Mouse (Mus musculus) neural tube, embryonic 12.5 days (tissue): ENCODE data around the gene Vmn1r170. TPM values are rescaled to one million over a fixed set of nuclear protein-coding genes. Genes with fewer than 3 reads are reported as not detected.
"Not testable (repeated sequence)": the region's sequence is repeated elsewhere in the genome, so short reads cannot be mapped to it uniquely, and the experiment has no call there.

Experiments used
- ATAC-seq: fragments of 200-750 bp; cut with Nextera tagmentation; 2 replicates; pipeline ENCODE4 v1.8.0; 2017; ENCODE audit warnings: low read depth, mild to moderate bottlenecking, moderate TSS enrichment, moderate library complexity; ENCODE audit not compliant: low FRiP score
- H3K27ac ChIP-seq: fragments of 300-500 bp; sonication (generic); 2 replicates; pipeline ENCODE4 v1.5.1; 2016
- H3K27me3 ChIP-seq: fragments of 300-500 bp; sonication (generic); replicated peaks from 2 replicates; pipeline ENCODE4 v1.6.1; 2016; ENCODE audit warnings: mild to moderate bottlenecking
- H3K36me3 ChIP-seq: fragments of 300-500 bp; sonication (generic); 2 replicates; pipeline ENCODE4 v1.6.1; 2016; ENCODE audit warnings: mild to moderate bottlenecking
- H3K4me1 ChIP-seq: fragments of 300-500 bp; sonication (generic); 2 replicates; pipeline ENCODE4 v1.6.1; 2016
- H3K4me2 ChIP-seq: fragments of 300-500 bp; sonication (generic); replicated peaks from 2 replicates; pipeline ENCODE4 v1.6.1; 2016; ENCODE audit warnings: mild to moderate bottlenecking
- H3K4me3 ChIP-seq: fragments of 300-500 bp; sonication (generic); 2 replicates; pipeline ENCODE4 v1.5.1; 2016
- H3K9ac ChIP-seq: fragments of 300-500 bp; sonication (generic); 2 replicates; pipeline ENCODE4 v1.6.1; 2016; ENCODE audit warnings: mild to moderate bottlenecking
- H3K9me3 ChIP-seq: fragments of 300-500 bp; sonication (generic); 2 replicates; pipeline ENCODE4 v1.6.1; 2016; ENCODE audit warnings: mild to moderate bottlenecking
- WGBS: fragments of 180-500 bp; shearing (Covaris S2); methylation state at CpG from one replicate; pipeline ENCODE4 v1.1.7; 2016; 5-methylcytosine and 5-hydroxymethylcytosine counted together
- polyA plus RNA-seq: library from polyadenylated mRNA; unstranded; fragments of >200 nt; fragmentation: Nextera tagmentation; extraction: Ambion mirVana; gene quantifications from 2 replicates; pipeline ENCODE4 v1.2.1, GENCODE M21; 2016

The Vmn1r170 gene
- not detected in 2 replicates for polyA plus RNA-seq

DNA sequence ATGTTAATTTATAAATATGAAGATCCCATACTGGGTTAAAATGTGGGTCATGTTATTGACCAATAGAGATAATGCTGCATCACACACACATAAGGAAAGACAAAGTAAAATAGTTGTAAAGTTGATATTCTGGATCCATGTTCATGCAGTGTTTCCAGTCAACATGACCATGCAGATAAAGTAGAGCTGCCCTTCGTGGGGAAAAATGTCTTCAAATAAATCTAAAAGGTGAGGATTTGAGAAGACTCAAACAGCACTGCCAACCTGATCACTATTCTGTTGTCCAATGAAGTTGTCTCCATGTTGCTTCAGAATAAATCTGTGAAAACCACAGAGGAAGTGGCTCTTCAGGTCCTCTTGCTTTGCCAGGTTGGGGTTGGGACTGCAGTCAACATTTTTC is at the start of gene Vmn1r170:
Gene Vmn1r170, plus strand, starts transcription at position 301 of the 400 bp plus-strand sequence.
- not testable (repeated sequence) for H3K27ac ChIP-seq, ATAC-seq, H3K36me3 ChIP-seq, H3K4me3 ChIP-seq, H3K9ac ChIP-seq, H3K4me1 ChIP-seq, H3K27me3 ChIP-seq, H3K4me2 ChIP-seq
- WGBS, result 45% methylated on average over 1 of the region's 1 CpGs
- peaks cover 11% of the 10 kb centered on the region; the same call in 1 of the 2 replicates for H3K9me3 ChIP-seq

GRCm38 (mm10) chr7:23575226-23575625 is 30.7 kb upstream of the Vmn1r170 start, which contains the start of gene Vmn1r169:
Gene Vmn1r169 (plus strand): TSS chr7:23575526.
- not testable (repeated sequence) for H3K4me1 ChIP-seq, ATAC-seq, H3K27me3 ChIP-seq, H3K9me3 ChIP-seq, H3K4me2 ChIP-seq, H3K4me3 ChIP-seq, H3K27ac ChIP-seq, H3K9ac ChIP-seq, H3K36me3 ChIP-seq
- 84% methylated on average over 1 of the region's 2 CpGs for WGBS

- Histone ChIP-seq H3K27me3 (no peaks in the 10 kb centered on the region), H3K27ac (no peak within 1 kb of the TSS), H3K9me3 (peaks cover 26% of the 10 kb centered on the region), H3K4me2 (no peak within 1 kb of the TSS), H3K9ac (no peak within 1 kb of the TSS), H3K4me3 (no peak within 1 kb of the TSS), H3K4me1 (no peaks in the 10 kb centered on the region), H3K36me3 (no peaks in the 10 kb centered on the region)
- no peak for ATAC-seq
These were observed 24.4 kb downstream of the Vmn1r170 start, which contains the start of gene Vmn1r171 for GRCm38 (mm10) chr7:23630422-23630821. Gene Vmn1r171 (plus strand): TSS chr7:23630722.

Other genes starting within 250 kb of the Vmn1r170 start
- not detected in 2 replicates for gene Nlrp5, start 220.3 kb upstream of the Vmn1r170 start, polyA plus RNA-seq
- not detected in 2 replicates for gene Vmn1r167, start 99.0 kb upstream of the Vmn1r170 start, polyA plus RNA-seq
- gene Vmn1r168, start 66.4 kb upstream of the Vmn1r170 start, polyA plus RNA-seq, result not detected in 2 replicates
- gene Vmn1r169, start 30.6 kb upstream of the Vmn1r170 start, polyA plus RNA-seq, result not detected in 2 replicates
- not detected in 2 replicates for gene Vmn1r171, start 24.5 kb downstream of the Vmn1r170 start, polyA plus RNA-seq
- gene Vmn1r172, start 52.1 kb downstream of the Vmn1r170 start, polyA plus RNA-seq, result not detected in 2 replicates
- gene Vmn1r173, start 94.5 kb downstream of the Vmn1r170 start, polyA plus RNA-seq, result not detected in 2 replicates
- not detected in 2 replicates for gene Vmn1r174, start 146.1 kb downstream of the Vmn1r170 start, polyA plus RNA-seq
- not detected in 2 replicates for gene Vmn1r175, start 204.5 kb downstream of the Vmn1r170 start, polyA plus RNA-seq
- not detected in 2 replicates for gene Vmn1r176, start 231.2 kb downstream of the Vmn1r170 start, polyA plus RNA-seq